Mouse (Mus musculus) heart, postnatal 14 days (tissue): ENCODE measurements around the gene Myt1l. TPM values are rescaled to one million over a fixed set of nuclear protein-coding genes. Genes with fewer than 3 reads are reported as not detected.

Experiments used
- DNase-seq, 2 experiments: peaks; one replicate each; pipeline ENCODE4 v3.0.0; 2021 to 2022
- intact Hi-C: fragments of 180-260 bp; cut with DNase I; formaldehyde crosslinking; loops from one replicate; pipeline ENCODE4 v1.15.1; 2025
- total RNA-seq, 2 experiments: library from RNA; stranded (reverse); gene quantifications; 2 replicates each; pipeline ENCODE4 v1.2.3; 2021

Gene Myt1l
- total RNA-seq, 2 experiments from 2014 or later, result not detected

GRCm38 (mm10) chr12:29702626-29703025 is 174.4 kb downstream of the Myt1l start:
- intact Hi-C loops, result no loop called here
- DNase-seq, result peak; percentile 68 to 74

GRCm38 (mm10) chr12:29703541-29703940 is 175.4 kb downstream of the Myt1l start:
- intact Hi-C loops, result no loop called here
- DNase-seq, result no peak

- intact Hi-C loops, result no loop called here
- no peak for DNase-seq
Measured at GRCm38 (mm10) chr12:29707094-29707493, 178.9 kb downstream of the Myt1l start.

- intact Hi-C loops, result no loop called here
- DNase-seq, result no peak
Measured at GRCm38 (mm10) chr12:29708166-29708565, 180.0 kb downstream of the Myt1l start.

GRCm38 (mm10) chr12:29712795-29713721 is 184.9 kb downstream of the Myt1l start:
- intact Hi-C loops, result no loop called here
- DNase-seq, result no peak

GRCm38 (mm10) chr12:29723722-29724338 is 195.6 kb downstream of the Myt1l start:
- intact Hi-C loops, result no loop called here
- DNase-seq, result no peak

GRCm38 (mm10) chr12:29728294-29728693 is 200.1 kb downstream of the Myt1l start:
- intact Hi-C loops, result no loop called here
- DNase-seq, result no peak

GRCm38 (mm10) chr12:29740346-29741025 is 212.3 kb downstream of the Myt1l start:
- no peak for DNase-seq
- intact Hi-C loops, result no loop called here

GRCm38 (mm10) chr12:29741181-29741580 is 213.0 kb downstream of the Myt1l start:
- intact Hi-C loops, result no loop called here

GRCm38 (mm10) chr12:29750604-29751128 is 222.5 kb downstream of the Myt1l start:
- no peak for DNase-seq
- intact Hi-C loops, result no loop called here

More at GRCm38 (mm10) chr12:29741181-29741580, 213.0 kb downstream of the Myt1l start:
- DNase-seq, result no peak

GRCm38 (mm10) chr12:29755086-29755871 is 227.1 kb downstream of the Myt1l start:
- no peak for DNase-seq
- intact Hi-C loops, result no loop called here

- intact Hi-C loops, result no loop called here
- peak; percentile 1 to 2 for DNase-seq
Measured at GRCm38 (mm10) chr12:29755872-29756265, 227.7 kb downstream of the Myt1l start.

GRCm38 (mm10) chr12:29760611-29761010 is 232.4 kb downstream of the Myt1l start:
- intact Hi-C loops, result no loop called here
- DNase-seq, result no peak

- intact Hi-C loops, result no loop called here
- DNase-seq, result no peak
Measured at GRCm38 (mm10) chr12:29766158-29766557, 238.0 kb downstream of the Myt1l start.

- DNase-seq, result no peak
- intact Hi-C loops, result no loop called here
Measured at GRCm38 (mm10) chr12:29771791-29772190, 243.6 kb downstream of the Myt1l start.

- intact Hi-C loops, result no loop called here
- no peak for DNase-seq
Measured at GRCm38 (mm10) chr12:29772401-29772800, 244.2 kb downstream of the Myt1l start.

- intact Hi-C loops, result no loop called here
- no peak for DNase-seq
Measured at GRCm38 (mm10) chr12:29778901-29779300, 250.7 kb downstream of the Myt1l start.

GRCm38 (mm10) chr12:29789319-29790050 is 261.3 kb downstream of the Myt1l start:
- intact Hi-C loops, result no loop called here
- DNase-seq, result peak; percentile 11 to 42

GRCm38 (mm10) chr12:29790051-29790386 is 261.8 kb downstream of the Myt1l start:
- intact Hi-C loops, result no loop called here
- no peak for DNase-seq

- intact Hi-C loops, result no loop called here
- no peak for DNase-seq
Measured at GRCm38 (mm10) chr12:29792998-29793397, 264.8 kb downstream of the Myt1l start.
